Mouse (Mus musculus): Measurements from ENCODE around the gene Tex9.

DNA sequence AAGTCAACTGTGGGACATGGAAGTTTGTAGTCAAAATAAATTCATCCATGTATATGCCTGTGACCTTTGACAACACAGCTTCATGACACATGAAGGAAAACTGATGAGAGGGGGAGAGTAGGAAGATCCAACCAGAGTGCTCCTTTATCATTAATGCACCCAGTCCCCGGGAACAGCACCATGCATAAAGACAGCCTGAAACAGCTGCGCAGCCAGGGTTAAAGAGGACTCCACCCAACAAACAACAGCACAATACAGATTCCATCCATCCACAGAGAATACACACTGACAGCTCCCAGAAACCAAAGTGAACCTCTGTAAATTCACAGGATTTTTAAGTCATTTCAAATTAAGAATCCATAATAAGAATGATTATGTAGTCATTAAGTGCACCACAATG lies 42.2 kb downstream of the Tex9 start:
- TF ChIP-seq CTCF (IDR thresholded peaks at IDR 0.05; ENCODE audit: borderline replicate concordance, insufficient read depth, low read length) (no peak), POLR2A (IDR thresholded peaks at IDR 0.05; ENCODE audit: low read depth, low read length) (no peak)
